Mouse (Mus musculus) ES-Bruce4 (cell line): ENCODE measurements around the gene Kcnc1. TPM values are rescaled to one million over a fixed set of nuclear protein-coding genes. Genes with fewer than 3 reads are reported as not detected.
A peak's percentile ranks its signal among the peaks of the same experiment; 100 is the strongest.

Experiments used
- H3K27ac ChIP-seq: 2 replicates; pipeline ENCODE4 v1.5.1; 2012; ENCODE audit warnings: low read length, inconsistent platforms; ENCODE audit not compliant: insufficient read depth
- H3K27me3 ChIP-seq: 2 replicates; pipeline ENCODE4 v1.6.1; 2012; ENCODE audit warnings: mild to moderate bottlenecking, low read length, inconsistent platforms; ENCODE audit not compliant: control insufficient read depth, poor library complexity, insufficient read depth, severe bottlenecking
- H3K36me3 ChIP-seq: 2 replicates; pipeline ENCODE4 v1.6.1; 2012; ENCODE audit warnings: inconsistent platforms, mild to moderate bottlenecking, low read length, moderate library complexity; ENCODE audit not compliant: control insufficient read depth, poor library complexity, insufficient read depth, severe bottlenecking
- H3K4me1 ChIP-seq: one replicate; pipeline ENCODE4 v1.8.1; 2011; ENCODE audit warnings: low read length; ENCODE audit not compliant: control insufficient read depth, insufficient read depth
- H3K4me3 ChIP-seq: 2 replicates; pipeline ENCODE4 v1.5.1; 2011; ENCODE audit warnings: low read depth, mild to moderate bottlenecking, low read length
- H3K9ac ChIP-seq: 2 replicates; pipeline ENCODE4 v1.6.1; 2012; ENCODE audit warnings: low read depth, mild to moderate bottlenecking, inconsistent platforms; ENCODE audit not compliant: poor library complexity, severe bottlenecking
- H3K9me3 ChIP-seq: replicated peaks from 2 replicates; pipeline ENCODE4 v1.6.1; 2012; ENCODE audit warnings: mild to moderate bottlenecking, low read length, inconsistent platforms; ENCODE audit not compliant: control insufficient read depth, poor library complexity, insufficient read depth, severe bottlenecking
- CTCF ChIP-seq: IDR thresholded peaks from one replicate; pipeline ENCODE4 v1.8.1; 2011; ENCODE audit warnings: low read depth, low read length
- EP300 ChIP-seq: IDR thresholded peaks from 2 replicates; pipeline ENCODE4 v1.6.1; 2011; ENCODE audit warnings: low read depth, low read length; ENCODE audit not compliant: insufficient read depth
- POLR2A ChIP-seq: IDR thresholded peaks from one replicate; pipeline ENCODE4 v1.8.1; 2011; ENCODE audit warnings: low read length; ENCODE audit not compliant: insufficient read depth
- polyA plus RNA-seq: library from polyadenylated mRNA; stranded (reverse); fragments of >200 nt; gene quantifications from 2 replicates; pipeline ENCODE4 v1.2.4, GENCODE M21; 2011; ENCODE audit warnings: low read depth; ENCODE audit not compliant: missing spikeins, insufficient read depth, insufficient read length

Kcnc1 gene
- polyA plus RNA-seq, 1 experiment = 0.07 TPM

DNA sequence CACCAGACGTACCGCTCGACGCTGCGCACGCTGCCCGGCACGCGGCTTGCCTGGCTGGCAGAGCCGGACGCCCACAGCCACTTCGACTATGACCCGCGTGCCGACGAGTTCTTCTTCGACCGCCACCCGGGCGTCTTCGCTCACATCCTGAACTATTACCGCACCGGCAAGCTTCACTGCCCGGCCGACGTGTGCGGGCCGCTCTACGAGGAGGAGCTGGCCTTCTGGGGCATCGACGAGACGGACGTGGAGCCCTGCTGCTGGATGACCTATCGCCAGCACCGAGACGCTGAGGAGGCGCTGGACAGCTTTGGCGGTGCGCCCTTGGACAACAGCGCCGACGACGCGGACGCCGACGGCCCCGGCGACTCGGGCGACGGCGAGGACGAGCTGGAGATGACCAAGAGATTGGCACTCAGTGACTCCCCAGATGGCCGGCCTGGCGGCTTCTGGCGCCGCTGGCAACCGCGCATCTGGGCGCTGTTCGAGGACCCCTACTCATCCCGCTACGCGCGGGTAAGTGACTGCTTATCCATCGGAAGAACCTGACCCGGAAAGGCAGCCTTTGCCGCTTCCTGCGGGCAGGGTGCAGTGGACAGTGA, 1.5 kb downstream of the Kcnc1 start:
- no peak for TF ChIP-seq POLR2A
- no peak for TF ChIP-seq EP300
- no peak for TF ChIP-seq CTCF
- Histone ChIP-seq H3K9me3 (no peaks in the 10 kb centered on the region), H3K27me3 (peaks cover 3% of the 10 kb centered on the region; the same call in 1 of the 2 replicates), H3K9ac (no peak overlapping the region), H3K4me1 (no peaks in the 10 kb centered on the region), H3K4me3 (peak overlapping the region; percentile 20; the same call in 1 of the 2 replicates), H3K36me3 (no peaks in the 10 kb centered on the region), H3K27ac (no peak overlapping the region)

GRCm38 (mm10) chr7:46398612-46399011, 2.3 kb downstream of the Kcnc1 start:
- Histone ChIP-seq H3K27me3 (peaks cover 3% of the 10 kb centered on the region; the same call in 1 of the 2 replicates), H3K4me1 (no peaks in the 10 kb centered on the region), H3K9me3 (no peaks in the 10 kb centered on the region), H3K36me3 (no peaks in the 10 kb centered on the region), H3K9ac (no peak overlapping the region), H3K4me3 (no peak overlapping the region), H3K27ac (no peak overlapping the region)
- no peak for TF ChIP-seq CTCF
- no peak for TF ChIP-seq EP300
- TF ChIP-seq POLR2A = no peak

GRCm38 (mm10) chr7:46399676-46400075, 3.4 kb downstream of the Kcnc1 start:
- H3K9ac ChIP-seq = no peak overlapping the region
- H3K36me3 ChIP-seq = no peaks in the 10 kb centered on the region
- TF ChIP-seq EP300 = no peak
- no peak for TF ChIP-seq CTCF
- TF ChIP-seq POLR2A = no peak
- H3K4me1 ChIP-seq = no peaks in the 10 kb centered on the region
- no peak overlapping the region for H3K4me3 ChIP-seq
- peaks cover 3% of the 10 kb centered on the region; the same call in 1 of the 2 replicates for H3K27me3 ChIP-seq
- H3K9me3 ChIP-seq = no peaks in the 10 kb centered on the region
- no peak overlapping the region for H3K27ac ChIP-seq

GRCm38 (mm10) chr7:46400346-46400745, 4.0 kb downstream of the Kcnc1 start:
- H3K9me3 ChIP-seq = no peaks in the 10 kb centered on the region
- no peaks in the 10 kb centered on the region for H3K36me3 ChIP-seq
- TF ChIP-seq CTCF (no peak), EP300 (no peak), POLR2A (no peak)
- no peak overlapping the region for H3K4me3 ChIP-seq
- peaks cover 3% of the 10 kb centered on the region; the same call in 1 of the 2 replicates for H3K27me3 ChIP-seq
- H3K27ac ChIP-seq = no peak overlapping the region
- no peaks in the 10 kb centered on the region for H3K4me1 ChIP-seq
- no peak overlapping the region for H3K9ac ChIP-seq

DNA sequence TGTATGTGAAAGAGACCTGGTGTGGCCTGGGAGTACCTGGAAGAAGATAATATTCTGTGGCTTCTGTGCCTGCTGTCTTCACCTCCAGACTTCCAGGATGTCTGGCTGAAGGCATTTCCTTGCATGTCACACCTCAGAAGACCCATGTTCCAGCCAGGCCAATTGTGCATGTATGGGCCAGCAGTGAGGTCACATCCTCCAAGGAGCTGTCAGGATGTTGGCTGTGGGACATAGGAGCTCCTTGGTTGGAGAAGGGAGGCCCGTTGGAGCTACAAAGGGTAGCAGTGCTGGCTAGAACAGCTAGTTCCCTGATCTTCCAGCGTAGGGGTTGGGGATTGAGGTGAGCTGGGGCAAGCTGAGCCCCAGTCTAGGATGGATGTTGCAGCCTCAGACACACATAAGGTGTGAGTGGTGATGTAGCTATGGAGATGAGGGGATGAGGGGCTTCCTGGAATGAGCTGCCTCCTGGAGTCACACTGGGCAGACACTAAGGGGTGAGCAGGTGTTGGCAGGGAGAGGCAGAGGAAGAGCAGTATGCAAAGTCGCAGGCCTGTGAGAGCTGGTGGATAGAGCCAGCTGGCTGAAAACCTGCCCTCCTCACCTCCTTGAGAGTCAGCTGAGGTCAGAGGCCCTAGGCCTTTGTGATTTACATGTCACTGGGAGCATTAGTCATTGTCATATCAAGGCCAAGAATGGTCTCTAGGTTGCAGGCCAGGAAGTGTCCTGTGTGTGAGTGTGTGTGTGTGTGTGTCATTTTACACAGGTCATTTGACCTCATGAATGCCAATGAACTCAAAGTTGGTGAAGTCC, 5.3 kb downstream of the Kcnc1 start:
- H3K27ac ChIP-seq = no peak overlapping the region
- H3K9me3 ChIP-seq = no peaks in the 10 kb centered on the region
- no peaks in the 10 kb centered on the region for H3K36me3 ChIP-seq
- no peak overlapping the region for H3K9ac ChIP-seq
- no peaks in the 10 kb centered on the region for H3K27me3 ChIP-seq
- no peak overlapping the region for H3K4me3 ChIP-seq
- TF ChIP-seq EP300 (no peak), POLR2A (no peak), CTCF (no peak)
- no peaks in the 10 kb centered on the region for H3K4me1 ChIP-seq
